Mouse (Mus musculus) cerebellum, adult 2 months (tissue): Measurements from ENCODE around the gene Skap2. TPM values are rescaled to one million over a fixed set of nuclear protein-coding genes. Genes with fewer than 3 reads are reported as not detected.
A peak's percentile ranks its signal among the peaks of the same experiment; 100 is the strongest.

Experiments used
- DNase-seq, 2 experiments: peaks; one replicate each; pipeline ENCODE4 v3.0.0; 2021
- H3K27ac ChIP-seq: fragments of 200-500 bp; 2 replicates; pipeline ENCODE4 v1.5.1; 2012; ENCODE audit warnings: low read length, control low read depth, inconsistent platforms; ENCODE audit not compliant: insufficient read depth
- H3K27me3 ChIP-seq: fragments of 200-500 bp; 2 replicates; pipeline ENCODE4 v1.6.1; 2012; ENCODE audit warnings: inconsistent platforms, mild to moderate bottlenecking, low read length, moderate library complexity; ENCODE audit not compliant: control insufficient read depth, insufficient read depth
- H3K4me1 ChIP-seq: fragments of 200-500 bp; 2 replicates; pipeline ENCODE4 v1.6.1; 2011; ENCODE audit warnings: low read length; ENCODE audit not compliant: control insufficient read depth, insufficient read depth
- H3K4me3 ChIP-seq: fragments of 200-500 bp; replicated peaks from 2 replicates; pipeline ENCODE3; 2011; ENCODE audit warnings: mild to moderate bottlenecking, low read depth, low read length, control low read depth; ENCODE audit not compliant: insufficient read depth
- CTCF ChIP-seq: fragments of 200-500 bp; IDR thresholded peaks from 2 replicates; pipeline ENCODE4 v1.5.1; 2011; ENCODE audit warnings: low read depth, mild to moderate bottlenecking, control low read depth, low read length, moderate library complexity, borderline replicate concordance; ENCODE audit not compliant: insufficient read depth
- POLR2A ChIP-seq: fragments of 200-500 bp; IDR thresholded peaks from 2 replicates; pipeline ENCODE4 v1.6.1; 2011; ENCODE audit warnings: low read length, control low read depth, borderline replicate concordance; ENCODE audit not compliant: insufficient read depth
- WGBS: fragments of 180-500 bp; shearing (Covaris S2); methylation state at CpG from one replicate; pipeline ENCODE4 v1.1.7; 2018; 5-methylcytosine and 5-hydroxymethylcytosine counted together
- polyA plus RNA-seq: library from polyadenylated mRNA; depleted of rRNA; stranded (reverse); fragments of >200 nt; gene quantifications from 2 replicates; pipeline ENCODE4 v1.2.3, GENCODE M21; 2012

Skap2 gene
- polyA plus RNA-seq, 1 experiment, result 19.2 TPM

- whole genome bisulfite sequencing, result 92% methylated on average over 17 of the region's 17 CpGs
- H3K4me1 ChIP-seq, result no peaks in the 10 kb centered on the region; the same call in 1 of the 2 replicates
- no peak for DNase-seq
- H3K27me3 ChIP-seq, result no peaks in the 10 kb centered on the region
- no peak overlapping the region for H3K4me3 ChIP-seq
- TF ChIP-seq POLR2A, result no peak
- no peak overlapping the region for H3K27ac ChIP-seq
Observed at GRCm38 (mm10) chr6:51882266-51882879, 130.0 kb downstream of the Skap2 start.

- Histone ChIP-seq H3K27ac (no peak overlapping the region), H3K4me1 (peaks cover 6% of the 10 kb centered on the region), H3K27me3 (no peaks in the 10 kb centered on the region), H3K4me3 (no peak overlapping the region)
- no peak for TF ChIP-seq CTCF
- TF ChIP-seq POLR2A, result no peak
- WGBS, result 76% methylated on average over 13 of the region's 13 CpGs
- DNase-seq, result no peak
Observed at GRCm38 (mm10) chr6:51881181-51881968, 131.0 kb downstream of the Skap2 start.

- H3K4me3 ChIP-seq, result no peak overlapping the region
- no peak for DNase-seq
- 84% methylated on average over 6 of the region's 6 CpGs for WGBS
- H3K4me1 ChIP-seq, result peaks cover 6% of the 10 kb centered on the region
- no peaks in the 10 kb centered on the region for H3K27me3 ChIP-seq
- TF ChIP-seq POLR2A (no peak), CTCF (no peak)
- H3K27ac ChIP-seq, result no peak overlapping the region
Observed at GRCm38 (mm10) chr6:51880778-51881177, 131.6 kb downstream of the Skap2 start.

- Histone ChIP-seq H3K27me3 (no peaks in the 10 kb centered on the region), H3K4me1 (peaks cover 6% of the 10 kb centered on the region), H3K27ac (no peak overlapping the region), H3K4me3 (no peak overlapping the region)
- WGBS, result 90% methylated on average over 2 of the region's 2 CpGs
- DNase-seq, result no peak
- TF ChIP-seq CTCF, result no peak
- TF ChIP-seq POLR2A, result no peak
Observed at GRCm38 (mm10) chr6:51878551-51878950, 133.8 kb downstream of the Skap2 start.

GRCm38 (mm10) chr6:51876841-51877553, 135.4 kb downstream of the Skap2 start:
- no peak for DNase-seq
- 27% methylated on average over 13 of the region's 13 CpGs for WGBS
- H3K27ac ChIP-seq, result no peak overlapping the region
- H3K27me3 ChIP-seq, result no peaks in the 10 kb centered on the region
- peaks cover 6% of the 10 kb centered on the region for H3K4me1 ChIP-seq
- TF ChIP-seq POLR2A (no peak), CTCF (no peak)
- H3K4me3 ChIP-seq, result no peak overlapping the region

GRCm38 (mm10) chr6:51875884-51876626, 136.3 kb downstream of the Skap2 start:
- 57% methylated on average over 6 of the region's 6 CpGs for WGBS
- H3K4me1 ChIP-seq, result peaks cover 6% of the 10 kb centered on the region
- no peak for DNase-seq
- no peaks in the 10 kb centered on the region for H3K27me3 ChIP-seq
- H3K27ac ChIP-seq, result no peak overlapping the region
- TF ChIP-seq CTCF, result peak; percentile 1; the same call in 1 of the 2 replicates
- no peak for TF ChIP-seq POLR2A
- H3K4me3 ChIP-seq, result no peak overlapping the region

- H3K27me3 ChIP-seq, result no peaks in the 10 kb centered on the region
- WGBS, result 85% methylated on average over 2 of the region's 2 CpGs
- H3K27ac ChIP-seq, result no peak overlapping the region
- DNase-seq, result no peak
- TF ChIP-seq POLR2A, result no peak
- no peak for TF ChIP-seq CTCF
- H3K4me1 ChIP-seq, result peaks cover 6% of the 10 kb centered on the region
- H3K4me3 ChIP-seq, result no peak overlapping the region
Observed at GRCm38 (mm10) chr6:51874035-51874434, 138.3 kb downstream of the Skap2 start.
